Mouse (Mus musculus): ENCODE results near the gene Eln. TPM values are rescaled to one million over a fixed set of nuclear protein-coding genes. Genes with fewer than 3 reads are reported as not detected.

The Eln gene
- total RNA-seq, 4 experiments from 2014 or later = 3.7 to 11.6 (median 8.5) TPM

DNA sequence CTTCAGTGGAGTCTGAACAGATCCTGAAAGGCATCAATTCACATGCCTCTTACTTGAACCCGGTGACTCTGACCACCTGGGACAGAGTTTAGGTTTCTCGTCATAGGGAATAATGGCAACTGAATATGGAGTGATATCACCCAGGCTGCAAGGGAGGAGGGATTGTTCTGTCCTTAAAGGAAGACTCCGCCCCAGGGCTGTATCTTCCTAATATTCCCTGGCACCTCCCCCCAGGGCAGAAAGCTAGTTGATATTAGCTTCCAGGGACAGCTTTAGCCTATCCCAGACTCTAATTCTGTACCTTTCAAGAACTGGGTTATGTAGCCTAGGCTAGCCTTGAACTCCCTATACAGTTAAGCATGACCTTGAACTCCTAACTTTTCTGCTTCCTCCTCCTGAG lies 2.1 kb downstream of the Eln start:
- no peak for DNase-seq (ENCODE audit: low spot score in 2 of 2)

DNA sequence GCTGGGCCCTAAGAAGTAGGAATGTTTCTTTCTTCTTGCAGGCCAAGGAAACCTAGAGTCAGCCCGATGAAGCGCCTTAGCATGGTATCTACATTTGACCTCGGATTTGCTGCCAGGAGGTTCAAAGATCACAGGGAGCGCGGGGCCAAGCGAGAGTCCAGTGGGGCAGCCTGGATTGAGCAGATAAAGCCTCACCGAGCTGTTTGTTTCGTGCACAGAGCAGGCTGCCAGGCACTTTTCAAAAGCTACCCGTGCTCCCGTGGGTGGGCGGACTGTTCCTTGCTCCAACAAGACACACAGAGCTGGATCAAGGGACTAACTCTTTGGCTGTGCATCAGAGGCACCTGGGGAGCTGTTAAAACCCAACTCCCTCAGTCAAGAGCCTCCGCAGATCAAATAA lies 3.1 kb downstream of the Eln start:
- no peak for DNase-seq (ENCODE audit: low spot score in 2 of 2)

DNA sequence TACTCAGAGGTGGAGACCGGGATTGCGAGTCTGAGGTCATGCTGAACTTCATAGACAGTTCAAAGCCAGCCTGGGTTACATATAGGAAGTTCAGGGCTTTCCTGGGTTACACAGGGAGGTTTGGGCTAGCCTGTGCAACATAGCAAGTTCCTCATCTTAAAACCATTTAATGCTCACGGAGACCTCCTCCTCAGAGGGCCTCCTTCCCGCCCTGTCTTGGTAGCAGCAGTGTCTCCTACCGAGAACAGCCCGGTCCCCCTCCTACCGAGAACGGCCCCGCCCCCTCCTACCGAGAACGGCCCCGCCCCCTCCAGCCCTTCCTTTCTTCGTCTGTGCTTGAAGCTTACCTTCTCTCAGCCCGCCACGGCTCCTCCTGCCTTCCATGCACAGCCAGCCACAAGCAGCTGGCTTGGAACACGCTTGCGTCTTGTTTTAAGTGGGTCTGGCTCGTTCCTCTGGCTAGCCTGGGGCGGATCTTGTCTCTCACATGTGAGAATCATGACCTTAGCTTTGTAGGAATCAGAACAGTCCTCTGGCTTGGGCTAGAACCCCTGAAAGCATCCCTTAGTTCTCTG lies 4.8 kb downstream of the Eln start:
- DNase-seq (ENCODE audit: low spot score in 2 of 2) = no peak

- DNase-seq (ENCODE audit: low spot score in 2 of 2) = peak in 1 of 2 experiments; percentile 15
These were observed 6.4 kb downstream of the Eln start for GRCm38 (mm10) chr5:134740501-134741341.

- DNase-seq (ENCODE audit: low spot score in 2 of 2) = no peak
These were observed 7.2 kb downstream of the Eln start for GRCm38 (mm10) chr5:134739951-134740350.

GRCm38 (mm10) chr5:134734920-134735319 lies 12.2 kb downstream of the Eln start:
- no peak for DNase-seq (ENCODE audit: low spot score in 2 of 2)

DNA sequence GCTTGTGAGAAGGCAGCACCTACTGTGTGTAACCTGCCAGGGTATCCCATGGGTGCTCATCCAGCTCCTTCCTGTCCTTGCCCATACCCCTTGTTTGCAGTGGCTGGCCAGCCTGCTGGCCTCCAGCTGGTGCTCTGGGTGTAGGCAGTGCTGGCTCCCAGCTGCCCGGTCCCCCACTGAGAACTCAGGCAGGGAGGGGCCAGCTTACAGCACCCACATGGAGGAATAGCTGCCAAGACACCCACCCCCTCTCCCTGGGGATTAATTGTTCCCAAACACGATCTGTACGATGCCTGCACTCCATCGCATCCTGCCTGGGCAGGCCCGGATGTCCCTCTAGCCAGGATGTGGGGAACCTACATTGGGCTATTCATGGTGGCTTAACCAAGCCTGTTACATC lies 13.1 kb downstream of the Eln start:
- no peak for DNase-seq (ENCODE audit: low spot score in 2 of 2)

DNA sequence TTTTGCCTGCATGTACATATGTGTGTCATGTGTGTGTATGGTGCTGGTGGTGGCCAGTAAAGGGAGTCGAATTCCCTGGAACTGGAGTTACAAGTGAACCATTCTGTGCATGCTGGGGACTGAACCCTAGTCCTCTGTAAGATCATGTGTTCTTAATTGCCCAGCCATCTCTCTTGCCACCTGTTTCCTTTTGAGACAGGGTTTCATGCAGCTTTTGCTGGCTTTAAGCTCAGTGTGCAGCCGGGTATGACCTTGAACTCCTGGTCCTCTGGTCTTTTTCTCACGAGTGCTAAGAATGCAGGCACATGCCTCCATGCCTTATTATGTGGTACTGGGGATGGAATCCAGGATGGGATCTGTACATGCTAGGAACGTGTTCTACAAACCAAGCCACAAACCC lies 13.9 kb downstream of the Eln start:
- DNase-seq (ENCODE audit: low spot score in 2 of 2) = no peak

DNA sequence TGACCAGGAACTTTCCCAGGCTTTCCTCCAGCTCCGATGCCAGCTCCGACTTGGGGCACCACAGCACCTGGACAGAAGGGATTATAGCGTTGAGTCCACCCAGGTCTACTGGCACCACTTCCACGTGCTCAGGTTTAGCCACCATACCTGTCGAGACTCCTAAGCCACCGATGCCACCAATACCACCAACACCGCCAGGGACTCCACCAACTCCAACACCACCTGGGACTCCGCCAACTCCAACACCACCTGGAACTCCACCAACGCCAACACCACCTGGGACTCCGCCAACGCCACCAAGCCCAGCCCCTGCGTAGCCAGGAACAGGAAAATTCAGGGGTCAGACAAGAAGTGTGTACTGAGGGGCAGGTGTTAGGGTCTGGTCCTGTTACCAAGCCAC lies 18.0 kb downstream of the Eln start:
- DNase-seq (ENCODE audit: low spot score in 2 of 2) = no peak

- DNase-seq (ENCODE audit: low spot score in 2 of 2) = no peak
These were observed 18.6 kb downstream of the Eln start for GRCm38 (mm10) chr5:134728535-134728934.

- no peak for DNase-seq (ENCODE audit: low spot score in 2 of 2)
These were observed 20.0 kb downstream of the Eln start for GRCm38 (mm10) chr5:134727001-134727639.

DNA sequence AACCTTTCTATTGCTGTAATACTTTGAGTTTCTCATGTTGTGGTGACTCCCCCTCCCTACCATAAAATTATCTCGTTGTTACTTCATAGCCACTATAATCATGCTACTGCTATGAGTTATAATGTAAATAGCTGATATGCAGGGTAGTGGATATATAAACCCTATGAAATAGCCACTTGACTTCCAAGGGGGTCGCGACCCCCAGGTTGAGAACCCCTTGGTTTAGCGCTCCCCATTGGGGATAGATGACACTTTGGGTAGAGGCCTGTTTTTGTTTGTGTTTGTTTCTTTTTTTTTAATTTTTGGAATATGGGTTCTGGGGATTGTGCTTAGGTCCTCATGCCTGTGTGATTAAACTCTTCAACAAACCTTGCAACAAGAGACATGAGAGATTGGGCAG lies 21.8 kb downstream of the Eln start:
- no peak for DNase-seq (ENCODE audit: low spot score in 2 of 2)

DNA sequence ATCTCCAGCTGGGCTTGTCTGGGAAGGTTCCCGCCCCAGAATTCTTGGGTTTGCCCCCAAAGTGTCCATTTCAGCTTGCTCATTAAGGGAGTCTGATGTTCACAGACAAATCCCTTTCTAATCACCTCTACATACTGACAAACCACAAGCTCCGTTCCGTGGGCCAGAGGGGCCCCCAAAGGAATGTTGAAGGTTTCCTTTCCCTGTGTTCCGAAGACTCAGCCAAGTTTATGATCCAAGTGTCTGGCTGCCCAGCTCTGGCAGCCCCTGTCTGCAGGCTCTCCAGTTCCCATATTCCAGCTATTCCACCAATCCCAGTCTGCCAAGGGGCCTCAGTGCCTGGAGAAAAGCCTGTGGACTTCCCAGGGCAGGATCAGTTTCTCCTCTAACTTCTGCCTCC lies 27.1 kb downstream of the Eln start:
- DNase-seq (ENCODE audit: low spot score in 2 of 2) = no peak

GRCm38 (mm10) chr5:134711076-134711475 lies 36.0 kb downstream of the Eln start:
- DNase-seq (ENCODE audit: low spot score in 2 of 2) = no peak

- no peak for DNase-seq (ENCODE audit: low spot score in 2 of 2)
These were observed 37.8 kb downstream of the Eln start for GRCm38 (mm10) chr5:134709275-134709674.

- peak; percentile 52 for DNase-seq (ENCODE audit: low spot score in 2 of 2)
These were observed 43.0 kb downstream of the Eln start for GRCm38 (mm10) chr5:134704157-134704556.

GRCm38 (mm10) chr5:134695539-134695938 lies 51.6 kb downstream of the Eln start:
- no peak for DNase-seq (ENCODE audit: low spot score in 2 of 2)

- no peak for DNase-seq (ENCODE audit: low spot score in 2 of 2)
These were observed 52.0 kb downstream of the Eln start for GRCm38 (mm10) chr5:134695082-134695481.

- no peak for DNase-seq (ENCODE audit: low spot score in 2 of 2)
These were observed 54.4 kb downstream of the Eln start for GRCm38 (mm10) chr5:134692704-134693103.

DNA sequence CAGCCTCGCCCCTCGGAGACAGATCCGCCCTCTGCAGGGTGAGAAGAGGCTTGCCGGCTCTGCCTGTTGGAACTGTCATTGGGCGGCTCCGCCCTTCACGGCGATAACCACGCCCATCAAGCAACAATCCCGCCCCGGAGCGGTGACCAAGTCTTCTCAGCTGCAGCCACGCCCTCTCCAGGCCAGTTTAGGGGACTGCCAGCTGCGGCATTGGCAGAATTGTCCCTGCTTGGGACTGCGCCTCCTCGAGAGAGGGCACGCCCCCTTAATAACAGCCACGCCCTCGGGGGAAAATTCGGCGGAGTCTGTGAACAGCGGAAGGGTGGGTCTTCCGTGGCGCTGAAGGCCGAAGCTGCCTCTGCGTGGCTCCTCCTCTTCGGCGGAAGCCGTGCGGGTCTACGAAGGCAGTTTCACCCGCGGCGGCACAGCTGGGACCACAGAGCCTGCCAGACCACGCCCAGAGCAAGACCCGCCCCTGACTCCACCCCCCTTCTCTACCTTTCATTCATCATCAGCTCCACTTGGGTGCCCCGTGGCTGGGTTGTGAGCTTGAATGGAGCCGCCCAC lies 58.3 kb downstream of the Eln start:
- peak; percentile 99 for DNase-seq (ENCODE audit: low spot score in 2 of 2)

GRCm38 (mm10) chr5:134688086-134688717 lies 58.9 kb downstream of the Eln start, which contains the start of gene Limk1:
Gene Limk1, minus strand, starts transcription at chr5:134688598.
- no peak for DNase-seq (ENCODE audit: low spot score in 2 of 2)

DNA sequence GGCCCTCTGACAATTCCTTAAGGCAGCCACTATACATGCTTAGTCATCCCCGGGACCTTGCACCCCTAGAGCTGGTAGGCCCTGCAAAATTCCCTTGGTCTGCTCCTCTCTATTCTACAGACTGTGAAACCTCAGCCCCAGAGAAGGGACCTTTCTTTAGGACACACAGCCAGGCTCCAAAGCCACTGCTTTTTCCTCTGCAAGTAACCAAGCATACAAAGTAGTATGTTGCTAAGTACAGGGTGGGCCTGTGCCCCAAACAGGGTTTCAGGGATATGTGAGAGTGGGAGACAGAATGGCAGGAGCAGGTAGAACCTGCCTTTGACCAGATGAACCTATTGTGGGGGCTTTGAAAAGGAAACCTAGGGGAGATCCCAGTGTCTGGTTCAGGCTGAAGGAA lies 59.9 kb downstream of the Eln start:
- no peak for DNase-seq (ENCODE audit: low spot score in 2 of 2)

Data from gastrocnemius, adult 8-10 months (tissue).